Mouse (Mus musculus) adrenal gland, postnatal 10 days (tissue): ENCODE measurements around the gene Cdyl. TPM values are rescaled to one million over a fixed set of nuclear protein-coding genes. Genes with fewer than 3 reads are reported as not detected.
"Not testable (repeated sequence)": the region's sequence is repeated elsewhere in the genome, so short reads cannot be mapped to it uniquely, and the experiment has no call there.

Experiments
- DNase-seq: peaks from one replicate; pipeline ENCODE4 v3.0.0; 2021; ENCODE audit warnings: mixed read lengths
- total RNA-seq, 2 experiments: library from RNA; stranded (reverse); gene quantifications; 2 replicates each; pipeline ENCODE4 v1.2.3; 2021

Cdyl gene
- total RNA-seq, 2 experiments from 2014 or later: 22.0 to 22.9 TPM

GRCm38 (mm10) chr13:35833941-35834340 is 174.3 kb downstream of the Cdyl start:
- no peak for DNase-seq

GRCm38 (mm10) chr13:35835669-35836068 is 176.0 kb downstream of the Cdyl start:
- no peak for DNase-seq

- not testable (repeated sequence) for DNase-seq
Observed at GRCm38 (mm10) chr13:35836501-35836900, 176.9 kb downstream of the Cdyl start.

DNA sequence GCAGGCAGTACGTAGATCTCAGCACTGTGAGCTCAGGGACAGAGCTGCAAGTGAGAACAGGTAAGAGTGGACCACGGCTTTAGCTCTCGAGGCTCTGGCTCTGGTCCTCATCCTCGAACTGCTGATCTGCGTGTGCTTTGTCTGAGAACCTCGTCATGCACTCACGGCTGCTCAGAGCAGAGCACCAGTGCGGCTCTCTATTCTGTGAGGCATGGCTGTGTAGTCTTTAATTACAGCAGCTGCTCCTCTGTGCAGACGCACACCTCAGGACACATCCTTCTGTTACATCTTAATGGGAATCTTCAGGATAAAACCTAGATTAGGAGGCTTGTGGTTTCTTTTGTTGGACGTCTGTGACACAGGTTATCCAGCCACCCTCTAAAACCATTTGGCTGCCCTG is 180.5 kb downstream of the Cdyl start:
- DNase-seq: no peak

GRCm38 (mm10) chr13:35843383-35843782 is 183.8 kb downstream of the Cdyl start:
- no peak for DNase-seq

- no peak for DNase-seq
Observed at GRCm38 (mm10) chr13:35845306-35845705, 185.7 kb downstream of the Cdyl start.

DNA sequence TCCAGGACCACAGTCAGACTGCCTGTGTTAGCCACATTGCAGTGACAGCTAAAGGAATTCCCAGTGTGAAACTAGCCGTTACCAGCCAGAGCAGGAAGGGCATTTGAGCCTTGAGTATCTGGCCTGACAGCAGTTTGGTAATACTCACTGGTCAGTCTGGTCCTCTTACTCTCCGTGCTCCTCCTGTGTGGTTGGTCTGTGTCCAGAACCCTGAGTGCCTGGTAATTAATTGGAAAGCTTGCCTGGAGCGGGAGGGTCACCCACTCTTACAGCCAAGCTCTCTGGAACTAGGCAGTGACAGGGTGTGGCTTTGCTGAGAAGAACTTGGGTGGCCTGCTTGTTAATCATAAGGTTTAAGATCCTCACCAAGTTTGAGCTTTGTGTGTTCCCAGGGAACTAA is 189.1 kb downstream of the Cdyl start:
- peak; percentile 15 for DNase-seq

- no peak for DNase-seq
Observed at GRCm38 (mm10) chr13:35851581-35851980, 191.9 kb downstream of the Cdyl start.

GRCm38 (mm10) chr13:35852851-35853575 is 193.4 kb downstream of the Cdyl start:
- DNase-seq: no peak

GRCm38 (mm10) chr13:35857486-35857885 is 197.9 kb downstream of the Cdyl start:
- DNase-seq: no peak

- DNase-seq: peak; percentile 50
Observed at GRCm38 (mm10) chr13:35860916-35861315, 201.3 kb downstream of the Cdyl start.

DNA sequence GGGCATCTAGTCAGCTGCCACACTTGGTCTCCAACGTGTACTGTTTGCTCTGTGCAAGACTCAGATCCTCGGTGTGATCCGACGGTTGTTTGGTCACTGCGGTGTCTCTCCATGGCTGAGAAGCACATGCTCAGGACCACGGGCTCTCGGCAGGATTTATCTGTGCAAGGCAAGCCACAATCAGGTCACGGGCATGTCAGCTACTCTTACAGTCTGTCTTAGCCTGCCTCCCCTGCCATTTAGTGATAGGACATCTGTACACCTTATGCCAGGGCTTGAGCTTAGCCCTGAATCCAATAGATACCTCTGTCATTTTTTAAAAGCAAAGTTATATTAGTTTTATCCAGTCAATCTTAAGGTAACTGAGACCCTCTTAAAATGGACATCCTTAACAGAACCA is 211.0 kb downstream of the Cdyl start:
- DNase-seq: no peak

DNA sequence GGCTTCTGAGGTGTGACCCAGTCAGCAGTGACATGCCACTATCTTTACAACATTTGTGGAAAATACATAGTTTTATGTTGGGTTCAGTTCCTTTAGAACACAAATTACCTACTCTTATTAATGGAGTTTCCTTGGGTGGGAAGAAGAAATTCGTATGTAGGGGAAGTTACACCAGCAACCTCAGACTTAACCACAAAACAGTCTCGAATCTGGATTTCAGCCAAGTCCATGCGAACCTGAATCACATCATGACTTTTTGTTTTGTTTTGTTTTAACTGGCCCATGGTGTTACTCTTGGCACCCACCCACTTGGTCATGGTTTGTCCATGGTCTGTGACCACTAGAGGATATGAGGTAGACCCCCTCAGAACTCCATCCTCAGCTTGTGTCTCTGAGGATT is 211.5 kb downstream of the Cdyl start:
- no peak for DNase-seq

DNA sequence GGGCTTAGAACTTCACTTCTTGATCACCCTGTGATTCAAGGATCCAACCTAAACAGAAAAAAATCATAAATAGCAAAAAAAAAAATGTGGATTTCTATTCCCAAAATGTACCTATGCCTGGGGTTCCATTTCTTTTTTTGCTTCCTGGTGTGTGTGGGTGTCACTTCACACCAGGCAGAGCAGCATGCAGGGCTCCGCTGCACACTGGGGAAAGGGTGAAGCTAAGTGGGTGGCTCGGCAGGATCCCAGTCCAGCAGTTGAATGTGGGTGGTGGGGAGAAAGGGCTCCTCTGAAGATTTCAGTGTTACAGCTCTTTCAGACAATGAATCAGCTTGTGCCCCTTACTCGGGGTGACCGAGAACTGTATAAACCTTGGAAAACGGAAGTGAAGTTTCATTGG is 215.8 kb downstream of the Cdyl start:
- DNase-seq: no peak

DNA sequence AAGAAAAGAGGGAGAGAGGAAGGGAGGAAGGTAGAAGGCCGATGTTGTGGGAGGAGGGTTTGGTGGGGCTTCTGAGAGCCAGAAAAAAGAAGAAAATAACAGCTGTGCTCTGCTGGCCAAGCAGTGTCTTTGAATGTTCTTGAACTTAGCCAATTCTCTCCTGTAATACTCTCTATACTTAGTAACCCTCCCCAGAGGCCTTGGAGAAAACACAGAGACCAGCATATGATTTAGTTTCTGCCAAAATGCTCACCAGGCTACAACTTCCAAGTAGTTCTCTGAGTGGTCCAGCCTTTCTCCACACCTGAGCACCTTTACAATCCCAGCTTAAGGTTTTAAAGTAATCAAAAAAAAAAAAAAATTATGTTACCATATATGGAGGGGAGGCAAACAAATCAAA is 218.6 kb downstream of the Cdyl start:
- DNase-seq: peak; percentile 19

DNA sequence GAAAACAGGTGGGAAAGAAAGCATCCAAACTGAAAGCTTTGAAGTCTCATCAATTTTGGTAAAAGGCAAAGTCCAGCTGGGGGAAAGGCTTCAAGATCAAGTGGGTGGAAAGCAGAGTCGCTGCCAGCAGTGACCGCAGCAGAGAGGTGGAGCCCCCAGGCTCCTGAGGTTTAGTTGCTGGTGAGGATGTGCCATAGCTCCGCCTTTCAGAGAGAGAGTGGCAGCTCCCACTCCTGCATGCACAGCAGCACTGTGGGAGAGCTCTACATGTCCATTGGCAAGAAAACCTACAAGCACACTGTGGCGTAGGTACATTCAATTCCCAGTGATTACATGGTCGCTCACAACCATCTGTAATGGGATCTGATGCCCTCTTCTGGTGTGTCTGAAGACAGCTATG is 219.4 kb downstream of the Cdyl start:
- DNase-seq: no peak

GRCm38 (mm10) chr13:35879519-35879918 is 219.9 kb downstream of the Cdyl start:
- no peak for DNase-seq

GRCm38 (mm10) chr13:35880555-35881046 is 221.0 kb downstream of the Cdyl start:
- DNase-seq: no peak

GRCm38 (mm10) chr13:35886121-35886725 is 226.6 kb downstream of the Cdyl start:
- peak; percentile 75 for DNase-seq

GRCm38 (mm10) chr13:35892866-35893265 is 233.2 kb downstream of the Cdyl start:
- DNase-seq: no peak

GRCm38 (mm10) chr13:35905378-35905777 is 245.7 kb downstream of the Cdyl start:
- DNase-seq: peak; percentile 15

GRCm38 (mm10) chr13:35905879-35906481 is 246.3 kb downstream of the Cdyl start, which contains the start of gene Rpp40:
TSS of gene Rpp40 (minus strand) at chr13:35906359.
- DNase-seq: peak; percentile 91

DNA sequence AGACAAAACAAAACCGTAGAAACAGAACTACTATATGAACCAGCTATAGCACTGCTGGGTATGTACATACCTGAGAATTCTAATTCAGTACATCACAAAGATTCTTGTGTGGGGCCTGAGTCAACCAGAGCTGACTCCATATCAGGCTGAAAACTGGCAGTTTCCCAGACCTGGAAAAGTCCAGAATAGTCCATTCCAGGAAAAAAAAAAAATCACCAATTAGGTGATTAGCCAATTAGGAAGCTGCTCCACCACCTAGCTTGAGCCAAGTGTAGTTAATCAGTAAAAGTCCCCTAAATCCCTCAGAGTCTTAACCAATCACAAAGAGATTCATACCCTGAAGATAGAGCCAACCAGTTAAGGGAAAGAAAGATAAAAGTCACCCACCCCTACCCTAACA is 251.8 kb downstream of the Cdyl start:
- no peak for DNase-seq
